Mouse (Mus musculus) ES-E14 (cell line): ENCODE results near the gene Grid1. TPM values are rescaled to one million over a fixed set of nuclear protein-coding genes. Genes with fewer than 3 reads are reported as not detected.

Experiments
- DNase-seq: peaks from one replicate; pipeline ENCODE4 v3.0.0-alpha.2; 2013; ENCODE audit warnings: low read depth, low spot score
- H3K27ac ChIP-seq: 2 replicates; pipeline ENCODE4 v1.5.1; 2012; ENCODE audit warnings: low read depth, mild to moderate bottlenecking, low read length, moderate library complexity, mixed read lengths; ENCODE audit not compliant: poor library complexity, insufficient read depth, severe bottlenecking
- H3K36me3 ChIP-seq: 2 replicates; pipeline ENCODE4 v1.6.1; 2012; ENCODE audit warnings: mild to moderate bottlenecking, low read length, moderate library complexity, mixed read lengths; ENCODE audit not compliant: control insufficient read depth, poor library complexity, insufficient read depth, severe bottlenecking
- H3K4me1 ChIP-seq, 2 experiments: fragments of 150-350 bp in 1 of 2; sonication (generic) in 1 of 2; 2 replicates each; pipeline ENCODE4 v1.6.1; 2012; ENCODE audit warnings: low read length in 2 of 2, mild to moderate bottlenecking in 1 of 2, mixed read lengths in 1 of 2; ENCODE audit not compliant: control insufficient read depth in 2 of 2, insufficient read depth in 2 of 2, poor library complexity in 1 of 2
- H3K4me3 ChIP-seq, 2 experiments: fragments of 150-350 bp in 1 of 2; sonication (generic) in 1 of 2; 2 replicates each; pipeline ENCODE4 v1.5.1; 2012; ENCODE audit warnings: low read length in 2 of 2, low read depth in 1 of 2, mild to moderate bottlenecking in 1 of 2, mixed read lengths in 1 of 2; ENCODE audit not compliant: insufficient read depth in 1 of 2, poor library complexity in 1 of 2, severe bottlenecking in 1 of 2
- H3K9ac ChIP-seq: 2 replicates; pipeline ENCODE4 v1.6.1; 2012; ENCODE audit warnings: low read depth, mild to moderate bottlenecking, low read length, mixed read lengths; ENCODE audit not compliant: poor library complexity, insufficient read depth, severe bottlenecking
- H3K9me3 ChIP-seq: fragments of 150-350 bp; sonication (generic); 2 replicates; pipeline ENCODE4 v1.6.1; 2012; ENCODE audit warnings: low read depth, mild to moderate bottlenecking, low read length; ENCODE audit not compliant: control insufficient read depth, insufficient read depth
- CHD2 ChIP-seq: IDR thresholded peaks from 2 replicates; pipeline ENCODE4 v1.6.1; 2014; ENCODE audit warnings: mild to moderate bottlenecking, low read depth, low read length, inconsistent platforms
- HCFC1 ChIP-seq: IDR thresholded peaks from 2 replicates; pipeline ENCODE4 v1.6.1; 2012; ENCODE audit warnings: low read length, inconsistent platforms, borderline replicate concordance; ENCODE audit not compliant: insufficient read depth
- MAFK ChIP-seq: IDR thresholded peaks from 2 replicates; pipeline ENCODE4 v1.6.1; 2014; ENCODE audit warnings: mild to moderate bottlenecking, low read depth, low read length, inconsistent platforms; ENCODE audit not compliant: insufficient read depth
- ZC3H11A ChIP-seq: IDR thresholded peaks from 2 replicates; pipeline ENCODE4 v1.6.1; 2012; ENCODE audit warnings: low read depth, mild to moderate bottlenecking, inconsistent platforms, low read length, borderline replicate concordance
- ZNF384 ChIP-seq: IDR thresholded peaks from 2 replicates; pipeline ENCODE4 v1.6.1; 2012; ENCODE audit warnings: low read depth, low read length, inconsistent platforms
- in situ Hi-C, 2 experiments: fragments of 600-800 bp; cut with MboI; formaldehyde crosslinking; loops; one replicate each; pipeline ENCODE4 v1.15.1; 2025; ENCODE audit warnings: low sequenced_read_pairs in 2 of 2, inconsistent platforms in 1 of 2; ENCODE audit not compliant: unreplicated experiment in 2 of 2
- total RNA-seq: library from RNA; depleted of rRNA; stranded (reverse); fragments of 300-350 nt; gene quantifications from 2 replicates; pipeline ENCODE4 v1.2.3, GENCODE M21; 2012

The Grid1 gene
- total RNA-seq, 1 experiment, result 0.54 TPM

DNA sequence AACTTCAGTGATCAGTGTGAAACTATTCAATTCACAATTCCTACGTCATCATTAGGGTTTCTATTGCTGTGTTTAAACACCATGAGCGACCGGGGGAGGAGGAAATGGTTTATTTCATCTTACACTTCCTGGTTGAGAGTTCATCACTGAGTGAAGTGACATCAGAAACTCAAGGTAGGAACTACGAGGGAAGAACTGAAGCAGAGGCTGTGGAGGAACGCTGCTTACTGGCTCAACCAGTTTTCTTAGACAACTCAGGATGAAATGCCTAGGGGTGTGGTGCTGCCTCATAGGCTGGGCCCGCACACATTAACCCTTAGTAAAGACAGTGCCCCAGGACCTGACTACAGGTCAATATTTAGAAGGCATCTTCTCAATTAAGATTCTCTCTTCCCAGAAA is 389.5 kb downstream of the Grid1 start:
- Histone ChIP-seq H3K36me3 (no peaks in the 10 kb centered on the region), H3K9me3 (no peaks in the 10 kb centered on the region), H3K4me1 (no peaks in the 10 kb centered on the region), H3K4me3 (no peak overlapping the region), H3K27ac (no peak overlapping the region), H3K9ac (no peak overlapping the region)
- DNase-seq, result no peak
- in situ Hi-C loops, result no loop called here
- no peak for TF ChIP-seq ZNF384
- no peak for TF ChIP-seq ZC3H11A
- TF ChIP-seq MAFK, result no peak
- TF ChIP-seq HCFC1, result no peak
- no peak for TF ChIP-seq CHD2

DNA sequence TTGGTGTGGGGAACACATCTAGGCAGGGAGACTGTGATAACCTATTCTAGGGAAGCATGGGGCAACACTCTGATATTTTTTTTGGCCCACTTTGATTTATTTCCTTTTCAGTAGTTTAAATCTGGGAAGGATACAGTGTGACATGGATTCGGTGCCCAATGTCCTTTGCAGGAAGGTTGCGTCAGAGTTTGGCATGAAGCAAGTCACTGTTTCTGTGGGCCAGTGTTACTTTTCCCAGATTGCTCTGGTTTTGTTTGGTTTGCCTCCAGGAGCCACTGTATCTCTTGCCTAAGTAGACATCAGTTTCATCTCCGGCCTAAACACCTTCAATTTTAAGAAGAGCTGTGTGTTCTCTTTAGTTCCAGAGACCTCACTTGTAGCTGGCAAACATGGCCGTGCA is 399.1 kb downstream of the Grid1 start:
- Histone ChIP-seq H3K9ac (no peak overlapping the region), H3K4me3 (no peak overlapping the region), H3K36me3 (no peaks in the 10 kb centered on the region), H3K27ac (no peak overlapping the region), H3K4me1 (no peaks in the 10 kb centered on the region), H3K9me3 (no peaks in the 10 kb centered on the region)
- in situ Hi-C loops, result no loop called here
- TF ChIP-seq ZNF384 (no peak), HCFC1 (no peak), ZC3H11A (no peak), CHD2 (no peak), MAFK (no peak)
- DNase-seq, result no peak

DNA sequence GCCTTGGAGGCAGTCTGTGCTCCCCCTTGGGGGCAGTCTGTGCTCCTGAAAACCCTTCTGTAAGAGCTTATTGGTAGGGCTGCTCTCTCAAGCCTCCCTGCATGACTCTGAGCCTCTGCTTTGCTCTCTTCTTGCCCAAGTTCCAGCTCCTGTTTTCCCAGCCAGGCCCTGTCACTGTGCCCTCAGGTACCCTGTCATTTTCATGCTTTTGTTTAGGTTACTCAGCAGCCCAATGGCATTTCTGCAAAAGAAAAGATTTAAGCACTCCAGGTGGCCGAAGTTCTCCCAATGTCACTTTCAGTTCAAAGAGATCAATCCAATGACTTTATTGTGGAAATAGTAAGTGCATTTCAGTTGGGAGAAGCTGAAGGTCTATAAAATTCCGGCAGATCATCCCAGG is 402.3 kb downstream of the Grid1 start:
- H3K27ac ChIP-seq, result no peak overlapping the region
- no peaks in the 10 kb centered on the region for H3K9me3 ChIP-seq
- TF ChIP-seq MAFK (no peak), CHD2 (no peak), ZC3H11A (no peak), HCFC1 (no peak), ZNF384 (no peak)
- no peak for DNase-seq
- no peak overlapping the region for H3K4me3 ChIP-seq
- no peak overlapping the region for H3K9ac ChIP-seq
- no peaks in the 10 kb centered on the region for H3K36me3 ChIP-seq
- in situ Hi-C loops, result no loop called here
- no peaks in the 10 kb centered on the region for H3K4me1 ChIP-seq

DNA sequence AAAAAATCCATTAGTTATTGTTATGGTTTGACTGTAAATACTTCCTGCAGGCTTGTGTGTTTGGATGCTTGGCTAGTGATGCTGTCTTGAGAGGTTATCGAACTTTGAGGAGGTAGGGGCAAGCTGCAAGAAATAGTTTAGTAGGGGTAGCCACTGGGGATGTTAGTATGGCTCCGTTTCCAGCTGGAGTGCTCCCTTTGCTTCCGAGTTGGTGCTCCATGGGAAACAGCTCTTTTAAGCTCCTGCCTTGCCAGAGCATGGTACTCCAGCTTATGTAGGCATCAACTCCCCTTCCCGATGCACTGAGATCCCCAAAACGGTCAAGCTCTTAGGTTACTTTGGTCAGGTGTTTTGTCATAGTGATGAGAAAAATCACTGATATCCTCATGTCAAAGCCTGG is 407.7 kb downstream of the Grid1 start:
- H3K4me1 ChIP-seq, result no peaks in the 10 kb centered on the region
- in situ Hi-C loops, result no loop called here
- no peaks in the 10 kb centered on the region for H3K9me3 ChIP-seq
- no peak for DNase-seq
- H3K4me3 ChIP-seq, result no peak overlapping the region
- TF ChIP-seq CHD2 (no peak), ZNF384 (no peak), MAFK (no peak), ZC3H11A (no peak), HCFC1 (no peak)
- H3K36me3 ChIP-seq, result no peaks in the 10 kb centered on the region
- no peak overlapping the region for H3K9ac ChIP-seq
- H3K27ac ChIP-seq, result no peak overlapping the region

DNA sequence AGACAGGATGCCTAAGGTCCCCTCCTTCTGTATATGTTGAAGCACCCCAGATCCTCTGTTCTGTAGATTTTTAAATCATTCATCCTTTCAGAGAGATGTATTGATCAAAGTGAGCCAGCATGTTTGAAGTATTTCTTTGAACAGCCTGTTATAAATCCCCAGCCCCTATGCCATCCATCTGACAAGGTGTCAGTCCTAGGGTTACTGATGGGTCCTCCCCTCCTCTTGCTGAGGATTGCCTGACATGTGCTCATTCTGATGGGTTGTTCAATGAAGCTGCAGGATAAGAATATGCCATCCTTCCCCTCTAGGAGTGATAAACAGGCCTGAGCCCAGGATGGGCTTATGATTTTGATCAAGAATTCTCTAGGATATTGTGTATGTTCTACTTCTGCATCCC is 411.5 kb downstream of the Grid1 start:
- no peak overlapping the region for H3K4me3 ChIP-seq
- no peaks in the 10 kb centered on the region for H3K36me3 ChIP-seq
- H3K27ac ChIP-seq, result no peak overlapping the region
- in situ Hi-C loops, result no loop called here
- H3K9ac ChIP-seq, result no peak overlapping the region
- TF ChIP-seq CHD2, result no peak
- TF ChIP-seq ZC3H11A, result no peak
- TF ChIP-seq HCFC1, result no peak
- TF ChIP-seq MAFK, result no peak
- no peak for TF ChIP-seq ZNF384
- no peaks in the 10 kb centered on the region for H3K4me1 ChIP-seq
- no peak for DNase-seq
- H3K9me3 ChIP-seq, result no peaks in the 10 kb centered on the region
